Mouse (Mus musculus): ENCODE data around the gene Scamp2.

DNA sequence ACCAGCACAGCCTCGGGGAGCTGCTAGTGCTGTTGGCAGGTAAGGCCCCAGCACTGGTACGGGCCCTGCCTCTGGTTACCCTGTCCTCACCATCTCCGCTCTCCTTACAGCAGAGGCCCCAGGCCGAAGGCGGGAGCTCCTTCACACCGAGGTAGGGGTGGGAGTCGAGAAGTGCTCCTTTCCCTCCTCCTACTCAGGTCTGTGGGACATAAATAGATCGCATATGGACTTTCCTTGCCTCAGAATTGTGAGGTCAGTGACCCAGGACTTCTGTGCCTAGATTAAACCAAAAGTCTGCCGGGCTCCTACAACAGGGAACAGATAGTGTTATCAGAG is 33.4 kb downstream of the Scamp2 start:
- TF ChIP-seq POU5F1 (IDR thresholded peaks at IDR 0.05; ENCODE audit: borderline replicate concordance, low read length), result no peak
- TF ChIP-seq CTCF (conservative IDR thresholded peaks at IDR 0.05; ENCODE audit: low read length), result no peak

Measured in E14TG2a.4 (cell line).